Mouse (Mus musculus) natural killer cell, adult 2 months (primary cell): Measurements from ENCODE around the gene Yrdc.
A peak's percentile ranks its signal among the peaks of the same experiment; 100 is the strongest.

Experiments
- DNase-seq, 2 experiments: peaks; one replicate each; pipeline ENCODE4 v3.0.0; 2022; ENCODE audit warnings: low spot score in 2 of 2

Gene Yrdc

GRCm38 (mm10) chr4:124849631-124850260, 733 bp upstream of the Yrdc start:
- DNase-seq: no peak

- DNase-seq: peak; percentile 38 to 55
These were observed 617 bp downstream of the Yrdc start, which contains the start of gene 1110065P20Rik for GRCm38 (mm10) chr4:124850933-124851658. Gene 1110065P20Rik (minus strand): TSS chr4:124851196.

DNA sequence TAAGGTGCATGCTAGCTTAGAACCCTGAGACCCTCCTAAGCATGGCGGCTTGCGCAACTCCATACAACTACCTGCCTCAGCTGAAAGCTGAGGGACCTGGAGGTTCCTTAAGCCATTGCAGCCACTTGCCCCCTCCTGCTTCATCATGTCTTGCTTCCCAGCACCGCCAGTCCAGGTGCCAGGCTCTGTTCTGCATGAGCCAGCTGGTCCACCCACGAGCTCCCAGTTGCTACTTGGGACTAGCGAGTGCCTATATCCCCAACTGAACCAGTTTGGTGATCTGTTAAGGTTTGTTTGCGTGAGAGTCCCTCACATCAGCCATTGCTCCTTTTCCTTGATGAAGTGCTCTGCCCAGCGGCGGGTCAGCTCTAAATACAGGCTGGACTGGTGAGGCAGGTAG, 5.8 kb downstream of the Yrdc start:
- DNase-seq: no peak

DNA sequence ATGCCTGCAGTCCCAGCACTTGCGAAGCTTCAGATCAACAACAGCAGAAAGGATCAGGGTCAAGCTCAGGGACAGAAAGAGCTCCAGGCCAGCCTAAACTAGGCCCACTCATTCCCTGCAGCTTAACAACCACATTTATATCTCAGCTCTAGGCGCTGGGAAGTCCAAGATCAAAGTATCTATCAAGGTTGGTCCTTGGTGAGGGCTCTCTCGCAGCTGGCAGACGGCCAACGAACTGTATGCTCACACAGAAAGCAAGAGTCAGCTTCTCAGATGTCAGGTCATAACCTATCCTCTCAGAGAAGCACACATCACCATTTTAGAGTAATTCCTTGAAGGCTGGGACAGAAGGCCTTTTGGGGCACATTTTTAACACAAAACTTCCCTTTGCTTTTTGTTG, 7.9 kb downstream of the Yrdc start:
- no peak for DNase-seq

DNA sequence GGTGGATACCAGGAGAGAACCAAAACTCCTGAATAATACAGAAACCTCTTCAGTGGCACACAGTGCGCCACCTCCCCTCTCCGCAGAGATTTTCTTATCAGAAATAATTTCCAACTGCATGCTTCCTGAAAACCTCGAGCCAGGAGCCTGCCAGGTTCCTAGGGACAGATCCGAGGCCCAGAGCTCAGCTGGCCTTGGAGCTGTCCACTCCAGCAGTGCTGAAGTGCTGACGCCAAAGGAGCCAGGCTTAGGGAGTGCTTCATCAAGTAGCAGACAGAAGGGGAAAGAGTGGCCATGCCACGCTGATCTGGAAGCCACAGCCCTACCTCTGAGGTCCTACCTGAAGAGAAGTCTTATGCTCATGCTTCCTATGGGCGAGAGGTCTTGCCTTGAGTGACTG, 10.0 kb downstream of the Yrdc start:
- no peak for DNase-seq

DNA sequence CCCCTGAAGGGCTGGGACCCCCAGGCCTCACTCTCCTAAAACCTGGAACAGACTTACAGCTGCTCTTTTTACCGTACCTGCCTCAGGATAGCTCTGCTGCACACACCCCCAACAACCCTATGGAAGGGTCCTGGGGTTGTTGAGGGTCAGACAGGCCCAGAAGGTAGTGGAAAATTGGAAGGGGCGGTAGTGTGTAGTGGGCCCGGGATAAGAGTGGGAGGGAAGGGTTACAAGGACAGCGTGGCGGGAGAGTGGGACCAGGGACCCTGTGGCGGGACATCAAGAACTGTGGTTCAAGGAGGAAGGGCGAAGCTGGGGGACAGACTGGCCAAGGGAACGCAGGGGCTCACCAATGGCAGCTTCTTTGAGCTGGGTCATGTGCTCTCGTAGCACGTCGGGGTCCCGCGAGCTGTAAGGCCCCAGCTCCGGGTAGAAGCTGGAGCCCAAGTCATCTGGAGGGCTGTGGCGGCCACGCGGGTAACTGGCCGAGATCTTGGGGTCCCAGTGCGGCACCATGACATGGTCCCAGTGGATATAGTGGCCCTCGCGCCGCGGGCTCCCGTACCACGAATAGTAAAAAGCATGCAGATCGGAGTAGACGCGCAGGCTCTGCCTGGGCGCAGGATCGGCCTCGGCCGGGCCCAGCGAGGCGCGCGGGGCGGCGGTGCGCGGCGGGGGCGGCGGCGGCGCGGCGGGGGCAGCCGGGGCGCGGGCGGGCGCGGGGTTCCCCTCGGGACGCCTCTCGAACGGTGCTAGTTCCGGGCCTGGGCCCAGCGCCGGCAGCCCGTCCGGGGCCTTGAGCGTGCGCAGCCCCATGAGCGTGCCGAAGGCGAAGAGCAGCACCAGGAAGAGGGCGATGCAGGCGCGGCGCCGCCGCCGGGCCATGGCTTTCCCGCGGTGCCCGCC, 11.1 kb downstream of the Yrdc start, which contains the start of gene Maneal:
Gene Maneal, minus strand, starts transcription at position 889 of the 906 bp plus-strand sequence.
- peak in 1 of 2 experiments; percentile 8 for DNase-seq

DNA sequence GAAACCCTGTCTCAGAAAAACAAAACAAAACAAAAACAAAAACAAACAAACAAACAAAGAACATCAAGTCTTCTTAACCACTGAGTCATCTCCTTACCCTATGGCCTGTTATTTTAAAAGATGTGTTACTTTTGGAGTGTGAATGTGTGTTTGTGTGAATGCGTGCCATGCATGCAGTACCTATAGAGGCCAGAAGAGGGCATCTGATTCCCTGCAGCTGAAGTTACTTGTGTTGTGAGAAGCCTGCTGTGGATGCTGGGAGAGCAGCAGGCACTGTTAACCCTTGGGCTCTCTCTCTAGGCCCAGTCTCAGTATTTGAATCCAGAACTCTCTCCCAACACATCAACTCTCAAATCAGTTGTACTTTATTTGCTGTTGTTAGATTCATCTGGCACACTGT, 22.2 kb downstream of the Yrdc start:
- DNase-seq: no peak

DNA sequence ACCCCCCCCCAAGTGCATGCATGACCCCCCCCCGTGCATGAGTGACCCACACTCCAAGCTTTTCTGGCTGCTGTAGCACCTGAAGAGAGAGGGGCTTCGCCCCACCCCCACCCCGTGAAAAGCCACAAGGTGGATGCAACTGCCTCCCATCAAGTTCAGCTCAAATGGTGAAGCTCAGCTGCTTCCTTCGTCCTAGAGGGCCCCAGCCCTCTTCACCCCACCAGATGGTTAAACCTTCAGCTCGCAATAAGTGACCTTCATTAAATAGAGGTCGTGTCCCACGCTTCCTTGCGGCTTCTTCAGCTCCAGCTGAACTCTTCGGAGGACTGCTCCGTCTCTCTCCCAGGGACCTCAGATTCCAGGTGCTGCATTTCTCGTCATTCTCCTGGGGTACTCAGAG, 30.1 kb downstream of the Yrdc start, which contains the start of gene Epha10:
Gene Epha10, plus strand, starts transcription at position 301 of the 400 bp plus-strand sequence.
- no peak for DNase-seq

DNA sequence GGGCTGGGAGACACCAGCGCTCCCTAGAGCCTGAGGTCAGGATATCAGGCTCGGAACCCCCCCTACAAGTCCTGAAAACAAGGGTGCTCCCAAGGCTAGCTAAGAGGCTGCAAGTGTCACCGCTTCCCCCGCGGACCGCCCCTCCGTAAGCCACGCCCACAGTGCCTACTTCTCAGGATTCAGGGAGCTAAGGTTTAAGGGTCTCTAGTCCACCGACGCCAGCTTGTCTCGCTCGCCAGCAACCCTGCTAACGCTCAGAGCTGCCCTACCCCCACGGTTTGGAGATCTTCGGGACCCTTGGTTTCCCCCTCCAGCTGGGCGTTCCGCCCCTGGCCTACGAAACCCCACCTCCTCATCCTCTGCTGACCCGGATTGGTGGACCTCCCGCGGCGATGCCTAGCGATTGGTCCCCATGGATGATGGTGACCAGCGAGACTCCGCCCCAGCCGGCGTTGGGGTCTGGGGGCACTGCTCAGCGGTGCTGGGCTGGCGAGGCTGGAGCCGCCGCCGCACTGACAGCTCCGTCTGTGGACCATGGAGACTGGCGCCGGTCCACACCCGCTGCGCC, 30.9 kb downstream of the Yrdc start:
- no peak for DNase-seq

- DNase-seq: no peak
These were observed 31.8 kb downstream of the Yrdc start for GRCm38 (mm10) chr4:124882151-124882729.

GRCm38 (mm10) chr4:124888702-124889101, 38.2 kb downstream of the Yrdc start:
- no peak for DNase-seq

- DNase-seq: no peak
These were observed 39.5 kb downstream of the Yrdc start for GRCm38 (mm10) chr4:124889935-124890334.

DNA sequence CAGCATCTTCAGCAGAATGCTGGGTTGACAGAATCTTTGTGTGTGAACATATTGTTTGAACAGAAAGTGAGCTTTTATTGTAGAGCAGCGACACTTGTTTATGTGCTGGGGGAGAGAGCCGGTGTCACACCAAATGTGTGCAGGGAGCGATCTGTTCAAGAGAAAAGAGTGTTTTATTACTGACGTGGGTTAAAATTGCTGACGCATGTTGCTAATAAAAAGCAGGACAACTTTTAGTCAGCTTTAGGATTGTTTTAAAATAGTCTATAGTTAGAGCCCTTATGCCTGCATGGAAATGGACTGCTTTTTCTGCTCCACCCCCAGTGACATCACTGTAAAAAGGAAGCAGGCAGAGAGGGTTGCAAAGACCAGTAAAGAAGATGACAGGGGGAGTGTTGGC, 40.4 kb downstream of the Yrdc start:
- DNase-seq: no peak

- DNase-seq: no peak
These were observed 43.3 kb downstream of the Yrdc start for GRCm38 (mm10) chr4:124893769-124894168.

- no peak for DNase-seq
These were observed 44.3 kb downstream of the Yrdc start for GRCm38 (mm10) chr4:124894508-124895428.

DNA sequence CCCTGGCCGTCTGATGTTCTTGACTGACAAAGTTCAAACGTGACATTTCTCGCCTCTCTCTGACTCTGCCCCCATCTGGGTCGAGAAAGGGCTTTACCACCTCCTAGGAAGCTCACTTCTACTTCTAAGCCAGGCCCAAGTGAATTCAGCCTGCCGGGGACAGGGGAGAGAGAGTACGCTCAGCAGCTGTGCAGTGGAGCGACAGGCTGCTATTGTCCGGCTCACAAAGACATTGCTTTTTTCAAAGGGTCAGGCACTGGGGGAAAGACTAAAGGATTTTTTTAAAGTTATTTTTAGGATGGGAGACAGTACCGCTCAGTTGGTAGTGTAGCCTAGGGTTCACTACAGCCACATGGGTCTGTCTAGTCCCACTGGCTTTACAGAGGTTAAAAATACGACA, 47.9 kb downstream of the Yrdc start:
- no peak for DNase-seq

GRCm38 (mm10) chr4:124899906-124900305, 49.4 kb downstream of the Yrdc start:
- DNase-seq: no peak
